In the genomic region with DNA sequence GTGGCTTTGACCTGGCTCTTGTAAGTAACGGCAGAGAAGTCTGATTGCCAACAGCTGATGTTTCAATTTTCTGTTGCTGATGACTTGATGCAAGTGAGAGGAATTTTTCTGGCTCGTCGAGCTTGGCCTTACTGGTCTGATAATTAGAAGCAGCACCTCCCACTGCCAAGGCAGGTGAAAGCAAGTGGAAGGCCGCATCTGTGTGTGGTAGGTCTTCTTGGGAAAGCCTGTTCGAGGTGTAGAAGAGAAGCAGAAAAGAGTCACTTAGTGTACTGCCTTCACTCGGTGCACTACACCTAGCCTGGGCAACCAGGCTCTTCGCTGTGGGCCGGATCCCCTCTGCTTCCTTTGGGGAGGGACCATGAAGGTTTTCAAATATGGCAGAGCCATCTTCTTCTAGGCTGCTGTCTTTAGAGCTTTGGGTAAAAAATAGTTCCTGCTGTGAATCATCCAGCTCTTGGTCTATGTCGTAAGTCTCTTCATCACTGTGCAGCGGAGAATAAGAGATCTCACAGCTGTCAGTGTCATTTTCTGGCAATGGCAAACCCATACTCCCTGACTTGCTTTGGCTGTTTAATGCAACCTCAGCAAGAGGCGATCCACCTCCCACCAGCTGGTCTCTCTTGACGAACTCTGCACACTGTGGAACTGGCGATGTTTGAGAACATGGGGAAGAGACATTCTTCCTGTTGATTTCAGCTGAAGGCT, we compare ENCODE assay signal across 15 mouse cellular contexts. TPM values are rescaled to one million over a fixed set of nuclear protein-coding genes. Genes with fewer than 3 reads are reported as not detected.
DNase-seq lines count a peak whose midpoint lies in the region; ATAC-seq and TF ChIP-seq lines count a peak whose summit lies in the region.
"Had no signal": no experiment of that assay in that cellular context is flagged by ENCODE, and none has a peak within 500 bp of the region (broad histone marks: within the 10 kb centered on the region; RNA-seq: fewer than 3 reads in every experiment).

No protein-coding gene starts in this region.

- H3K9ac ChIP-seq in kidney, embryonic 15.5 days, result no peak overlapping the region
- no peak overlapping the region for H3K9ac ChIP-seq in stomach, postnatal 0 days (ENCODE audit: low read length)
- H3K9ac ChIP-seq: hindbrain, embryonic 15.5 days; limb, embryonic 15.5 days had no signal

- ATAC-seq in kidney, embryonic 15.5 days (replicated peaks; ENCODE audit: low FRiP score), result no peak
- ATAC-seq in stomach, postnatal 0 days (ENCODE audit: low FRiP score, low TSS enrichment), result no peak
- ATAC-seq: intestine, postnatal 0 days had no signal

- H3K27ac ChIP-seq in kidney, embryonic 15.5 days, result peak overlapping the region; percentile 51; the same call in 1 of the 2 replicates
- peak overlapping the region; percentile 65 for H3K27ac ChIP-seq in stomach, postnatal 0 days (replicated peaks)
- H3K27ac ChIP-seq: hindbrain, embryonic 15.5 days; limb, embryonic 15.5 days had no signal

- WGBS in kidney, embryonic 15.5 days, result 82% methylated on average over 13 of the region's 13 CpGs
- 79% methylated on average over 13 of the region's 13 CpGs for WGBS in lung, adult 2 months
- 79% methylated on average over 13 of the region's 13 CpGs for WGBS in stomach, postnatal 0 days

- peaks cover 16% of the 10 kb centered on the region for H3K4me1 ChIP-seq in kidney, embryonic 15.5 days
- H3K4me1 ChIP-seq in lung, adult 2 months (ENCODE audit: control insufficient read depth, insufficient read depth, low read length), result peaks cover 7% of the 10 kb centered on the region; the same call in 1 of the 2 replicates
- no peaks in the 10 kb centered on the region for H3K4me1 ChIP-seq in stomach, postnatal 0 days (replicated peaks; ENCODE audit: control insufficient read depth, insufficient read depth)

- no peaks in the 10 kb centered on the region for H3K27me3 ChIP-seq in kidney, embryonic 15.5 days
- H3K27me3 ChIP-seq in stomach, postnatal 0 days (ENCODE audit: control insufficient read depth, insufficient read depth, low read length), result no peaks in the 10 kb centered on the region
- H3K27me3 ChIP-seq: hindbrain, embryonic 15.5 days; limb, embryonic 15.5 days had no signal

- H3K36me3 ChIP-seq in kidney, embryonic 15.5 days, result peaks cover 48% of the 10 kb centered on the region
- H3K36me3 ChIP-seq in stomach, postnatal 0 days (ENCODE audit: control insufficient read depth, insufficient read depth, low read length), result peaks cover 13% of the 10 kb centered on the region; the same call in 1 of the 2 replicates

- no peaks in the 10 kb centered on the region for H3K9me3 ChIP-seq in kidney, embryonic 15.5 days (replicated peaks)
- H3K9me3 ChIP-seq in stomach, postnatal 0 days (ENCODE audit: control insufficient read depth, low read length), result no peaks in the 10 kb centered on the region
- H3K9me3 ChIP-seq: hindbrain, embryonic 15.5 days; limb, embryonic 15.5 days had no signal

- no peak for DNase-seq in kidney, adult 11 months
- peak; percentile 22 to 55 for DNase-seq in lung, adult 18-20 months
- DNase-seq in lung, adult 2 months, result no peak
- peak; percentile 70 for DNase-seq in lung, postnatal 10 days
- no peak for DNase-seq in stomach, postnatal 0 days (ENCODE audit: low spot score)
- no peak for DNase-seq in layer of hippocampus, adult 18-20 months (ENCODE audit: low spot score in 2 of 2)
- DNase-seq: adrenal gland, adult 8-10 months; cerebellum, adult 2 months; gastrocnemius, postnatal 25 days; retina, postnatal 1 day; thymus, postnatal 4 days had no signal

- no peak overlapping the region for H3K4me2 ChIP-seq in kidney, embryonic 15.5 days
- H3K4me2 ChIP-seq in stomach, postnatal 0 days (replicated peaks; ENCODE audit: low read depth), result no peak overlapping the region
- H3K4me2 ChIP-seq: hindbrain, embryonic 15.5 days; limb, embryonic 15.5 days had no signal

- no peak for TF ChIP-seq CTCF in lung, adult 2 months (IDR thresholded peaks at IDR 0.05; ENCODE audit: insufficient read depth, low read length)
- TF ChIP-seq CTCF in stomach, postnatal 0 days (IDR thresholded peaks at IDR 0.05; ENCODE audit: low read depth), result no peak

- no peak overlapping the region for H3K4me3 ChIP-seq in kidney, embryonic 15.5 days (replicated peaks)
- no peak overlapping the region for H3K4me3 ChIP-seq in lung, adult 2 months (replicated peaks; ENCODE audit: extremely low read depth, low read depth, low read length)
- H3K4me3 ChIP-seq in stomach, postnatal 0 days (ENCODE audit: low read depth, low read length), result no peak overlapping the region
- H3K4me3 ChIP-seq: hindbrain, embryonic 15.5 days; limb, embryonic 15.5 days had no signal

- TF ChIP-seq EP300 in stomach, postnatal 0 days (optimal IDR thresholded peaks at IDR 0.05), result no peak

- no peak for TF ChIP-seq POLR2A in lung, adult 2 months (IDR thresholded peaks at IDR 0.05; ENCODE audit: borderline replicate concordance, extremely low read depth, low read depth, low read length)

RNA-seq across cellular contexts. Expression of a gene that starts 3.2 kb away (rescaled TPM):
- 18.0 and 21.6 TPM in 2 replicates for polyA plus RNA-seq in kidney, embryonic 15.5 days (2015; fragmentation: Nextera tagmentation; extraction: Ambion mirVana)
- polyA plus RNA-seq in lung, adult 2 months (2012; rRNA removed), result 5.1 and 6.3 TPM in 2 replicates
- 9.5 and 10.7 TPM in 2 replicates for polyA plus RNA-seq in stomach, postnatal 0 days (2015; fragmentation: Nextera tagmentation; extraction: Ambion mirVana)
- total RNA-seq in layer of hippocampus, adult 18-20 months (2021), result 1 to 10 TPM; 6.6 to 7.3 TPM

RNA-seq across cellular contexts. Expression of a gene that starts 3.2 kb away (rescaled TPM):
- polyA plus RNA-seq in kidney, embryonic 15.5 days (2015; fragmentation: Nextera tagmentation; extraction: Ambion mirVana), result 15.2 and 16.0 TPM in 2 replicates
- polyA plus RNA-seq in lung, adult 2 months (2012; rRNA removed), result 17.3 and 28.9 TPM in 2 replicates
- polyA plus RNA-seq in stomach, postnatal 0 days (2015; fragmentation: Nextera tagmentation; extraction: Ambion mirVana), result 8.1 and 8.2 TPM in 2 replicates
- total RNA-seq in layer of hippocampus, adult 18-20 months (2021), result 10 to 100 TPM; 12.7 to 13.3 TPM

Comparison
In these comparisons a context has a peak if more than half of its experiments do, and no peak if none do; other contexts are left out.
1. DNase-seq: peak in lung, adult 18-20 months (2 of 2) and lung, postnatal 10 days (single experiment); none in kidney, adult 11 months (single experiment), lung, adult 2 months (single experiment), stomach, postnatal 0 days (single experiment) and layer of hippocampus, adult 18-20 months (0 of 2).